Mouse (Mus musculus): ENCODE results near the gene Fank1. TPM values are rescaled to one million over a fixed set of nuclear protein-coding genes. Genes with fewer than 3 reads are reported as not detected.

Gene Fank1
- polyA plus RNA-seq, 1 experiment from 2014 or later: 0.21 TPM

DNA sequence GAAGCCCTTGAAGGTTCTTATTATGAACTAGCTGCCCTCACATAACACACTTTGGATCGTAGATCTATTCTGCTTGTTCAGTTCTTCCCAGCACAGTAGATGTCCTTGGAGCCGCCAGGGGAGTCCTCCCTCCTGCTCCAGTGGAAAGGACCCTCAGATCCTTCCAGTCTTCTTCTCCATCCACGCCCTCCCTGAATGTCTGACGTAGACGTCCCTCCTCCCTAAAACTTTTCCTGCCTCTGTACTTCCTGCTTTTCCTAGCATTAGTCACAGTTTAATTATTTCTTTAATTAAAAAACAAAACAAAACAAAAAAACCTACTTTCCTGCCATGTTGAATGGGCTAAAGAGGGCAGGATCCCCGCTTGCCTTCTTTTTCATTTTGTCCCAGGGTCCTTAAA is 5.3 kb downstream of the Fank1 start:
- Histone ChIP-seq H3K4me3 (replicated peaks; ENCODE audit: low read length) (peak overlapping the region; percentile 35), H3K27ac (ENCODE audit: low read length) (peak overlapping the region; percentile 98)

DNA sequence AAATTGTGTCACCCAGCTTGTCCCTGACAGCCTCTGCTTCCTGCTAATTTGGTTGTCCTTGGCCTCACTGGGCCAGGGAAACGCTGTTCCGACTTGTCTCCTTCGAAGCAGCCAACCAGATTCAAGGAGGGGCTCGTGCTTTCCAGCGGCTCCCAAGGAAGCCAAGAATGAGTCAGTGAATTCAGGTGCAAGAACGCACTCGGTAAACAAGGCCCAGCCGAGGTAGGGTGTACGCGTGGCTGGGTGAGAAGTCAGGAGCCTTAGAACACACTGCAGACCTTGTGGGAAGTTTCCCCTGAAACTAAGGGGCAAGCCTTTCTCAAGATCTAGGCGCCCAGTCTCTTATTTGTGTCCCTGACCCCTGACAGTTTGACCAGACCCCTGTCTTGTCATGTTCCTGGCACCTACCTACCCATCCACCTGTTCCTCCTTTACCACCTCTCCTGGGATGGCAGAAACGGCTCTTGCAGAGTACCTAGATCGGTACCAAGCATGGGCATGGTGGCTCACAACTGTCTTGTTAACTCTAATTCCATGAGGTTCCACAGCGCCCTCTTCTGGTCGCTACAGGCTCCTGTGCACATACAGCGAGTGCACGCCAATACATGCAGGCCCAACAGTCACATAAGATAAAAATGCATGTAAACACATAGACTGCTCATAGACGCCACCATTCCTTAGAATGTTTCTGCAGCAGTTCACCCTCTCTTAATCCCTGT is 6.2 kb downstream of the Fank1 start, which contains the start of gene Dhx32:
Gene Dhx32, minus strand, starts transcription at position 10 of the 719 bp plus-strand sequence.
- Histone ChIP-seq H3K4me1 (ENCODE audit: control insufficient read depth, insufficient read depth, low read length) (peaks cover 3% of the 10 kb centered on the region; the same call in 1 of the 2 replicates), H3K4me2 (ENCODE audit: low read depth, low read length) (peak within 1 kb of the TSS; percentile 44), H3K4me3 (replicated peaks; ENCODE audit: low read length) (peak within 1 kb of the TSS; percentile 35), H3K9me3 (replicated peaks; ENCODE audit: control insufficient read depth, low read length) (no peaks in the 10 kb centered on the region), H3K36me3 (ENCODE audit: control insufficient read depth, insufficient read depth, low read length) (no peaks in the 10 kb centered on the region), H3K9ac (ENCODE audit: low read length) (peak within 1 kb of the TSS; percentile 51), H3K27me3 (ENCODE audit: control insufficient read depth, insufficient read depth, low read length) (no peaks in the 10 kb centered on the region), H3K27ac (ENCODE audit: low read length) (peak within 1 kb of the TSS; percentile 98)
- WGBS: 24% methylated on average over 18 of the region's 18 CpGs
- peak; percentile 95 for ATAC-seq (ENCODE audit: insufficient read depth, low FRiP score)

More for the DNA sequence above, 5.3 kb downstream of the Fank1 start:
- Histone ChIP-seq H3K36me3 (ENCODE audit: control insufficient read depth, insufficient read depth, low read length) (no peaks in the 10 kb centered on the region), H3K9ac (ENCODE audit: low read length) (peak overlapping the region; percentile 51; the same call in 1 of the 2 replicates), H3K9me3 (replicated peaks; ENCODE audit: control insufficient read depth, low read length) (no peaks in the 10 kb centered on the region), H3K4me1 (ENCODE audit: control insufficient read depth, insufficient read depth, low read length) (peaks cover 6% of the 10 kb centered on the region; the same call in 1 of the 2 replicates), H3K4me2 (ENCODE audit: low read depth, low read length) (peak overlapping the region; percentile 44), H3K27me3 (ENCODE audit: control insufficient read depth, insufficient read depth, low read length) (no peaks in the 10 kb centered on the region)
- 47% methylated on average over 6 of the region's 6 CpGs for WGBS
- ATAC-seq (ENCODE audit: insufficient read depth, low FRiP score): no peak

DNA sequence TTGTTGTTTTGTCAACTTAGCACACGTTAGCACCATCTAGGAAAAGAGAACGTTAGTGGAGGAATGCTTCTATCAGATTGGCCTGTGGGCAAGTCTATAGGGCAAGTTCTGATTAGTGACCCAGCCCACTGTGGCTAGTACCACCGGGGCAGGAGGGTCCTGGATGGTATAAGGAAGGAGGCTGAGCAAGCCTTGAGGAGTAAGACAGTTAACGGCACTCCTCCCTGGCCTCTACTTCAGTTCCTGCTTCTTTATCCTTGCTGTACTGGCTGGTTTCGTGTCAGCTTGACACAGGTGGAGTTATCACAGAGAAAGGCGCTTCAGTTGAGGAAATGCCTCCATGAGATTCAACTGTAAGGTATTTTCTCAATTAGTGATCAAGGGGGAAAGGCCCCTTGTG is 10.9 kb downstream of the Fank1 start:
- Histone ChIP-seq H3K4me2 (ENCODE audit: low read depth, low read length) (no peak overlapping the region), H3K9me3 (replicated peaks; ENCODE audit: control insufficient read depth, low read length) (no peaks in the 10 kb centered on the region), H3K9ac (ENCODE audit: low read length) (no peak overlapping the region), H3K36me3 (ENCODE audit: control insufficient read depth, insufficient read depth, low read length) (no peaks in the 10 kb centered on the region), H3K4me3 (replicated peaks; ENCODE audit: low read length) (no peak overlapping the region), H3K4me1 (ENCODE audit: control insufficient read depth, insufficient read depth, low read length) (peaks cover 3% of the 10 kb centered on the region; the same call in 1 of the 2 replicates), H3K27me3 (ENCODE audit: control insufficient read depth, insufficient read depth, low read length) (no peaks in the 10 kb centered on the region), H3K27ac (ENCODE audit: low read length) (no peak overlapping the region)
- ATAC-seq (ENCODE audit: insufficient read depth, low FRiP score): no peak
- 72% methylated on average over 6 of the region's 6 CpGs for WGBS

DNA sequence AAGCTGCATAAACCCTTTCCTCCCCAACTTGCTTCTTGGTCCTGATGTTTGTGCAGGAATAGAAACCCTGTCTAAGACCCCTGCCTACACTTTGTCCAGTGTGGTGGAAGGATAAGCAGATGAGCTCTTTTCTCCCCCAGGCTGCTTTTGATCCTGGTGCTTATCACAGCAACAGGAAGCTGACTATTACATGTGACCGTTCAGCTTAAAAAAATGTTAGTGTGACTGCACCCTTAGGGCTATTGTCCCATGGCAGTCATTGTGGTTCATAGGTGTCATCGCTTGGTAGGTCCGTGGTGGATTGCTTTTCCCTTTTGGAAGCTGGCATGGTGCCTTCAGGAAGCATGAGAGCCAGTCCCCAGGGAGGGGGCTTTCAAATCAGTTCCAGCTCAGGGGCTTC is 11.5 kb downstream of the Fank1 start:
- H3K36me3 ChIP-seq (ENCODE audit: control insufficient read depth, insufficient read depth, low read length): no peaks in the 10 kb centered on the region
- ATAC-seq (ENCODE audit: insufficient read depth, low FRiP score): no peak
- WGBS: 75% methylated on average over 3 of the region's 3 CpGs
- no peak overlapping the region for H3K27ac ChIP-seq (ENCODE audit: low read length)
- no peaks in the 10 kb centered on the region for H3K4me1 ChIP-seq (ENCODE audit: control insufficient read depth, insufficient read depth, low read length)
- H3K4me2 ChIP-seq (ENCODE audit: low read depth, low read length): no peak overlapping the region
- H3K27me3 ChIP-seq (ENCODE audit: control insufficient read depth, insufficient read depth, low read length): no peaks in the 10 kb centered on the region
- H3K9ac ChIP-seq (ENCODE audit: low read length): no peak overlapping the region
- H3K9me3 ChIP-seq (replicated peaks; ENCODE audit: control insufficient read depth, low read length): no peaks in the 10 kb centered on the region
- no peak overlapping the region for H3K4me3 ChIP-seq (replicated peaks; ENCODE audit: low read length)

DNA sequence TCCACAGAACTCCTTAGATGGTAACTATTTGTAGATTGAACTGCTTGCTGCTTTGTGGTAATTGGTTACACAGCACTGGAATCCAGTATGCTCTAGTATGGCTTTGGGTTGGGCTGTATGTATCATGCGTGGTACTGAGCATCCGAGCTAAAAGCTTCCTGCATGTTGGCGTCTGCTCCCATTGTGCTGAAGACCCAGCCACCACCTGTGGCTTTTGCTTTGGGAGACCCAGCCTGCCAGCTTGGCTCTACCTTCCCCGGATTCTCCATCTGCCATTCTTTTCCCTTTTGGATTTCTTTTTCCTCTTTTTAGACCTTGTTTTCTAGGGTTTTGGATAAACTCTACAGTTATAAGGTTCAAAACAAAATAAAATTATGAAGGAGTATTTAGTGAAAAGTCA is 13.5 kb downstream of the Fank1 start:
- H3K4me1 ChIP-seq (ENCODE audit: control insufficient read depth, insufficient read depth, low read length): 0 out of 2 replicates have a peak, but pooled peaks cover 12% of the 10 kb centered on the region
- no peak overlapping the region for H3K4me3 ChIP-seq (replicated peaks; ENCODE audit: low read length)
- ATAC-seq (ENCODE audit: insufficient read depth, low FRiP score): no peak
- H3K9me3 ChIP-seq (replicated peaks; ENCODE audit: control insufficient read depth, low read length): no peaks in the 10 kb centered on the region
- H3K27me3 ChIP-seq (ENCODE audit: control insufficient read depth, insufficient read depth, low read length): no peaks in the 10 kb centered on the region
- H3K4me2 ChIP-seq (ENCODE audit: low read depth, low read length): no peak overlapping the region
- H3K27ac ChIP-seq (ENCODE audit: low read length): no peak overlapping the region
- 83% methylated on average over 4 of the region's 4 CpGs for WGBS
- no peak overlapping the region for H3K9ac ChIP-seq (ENCODE audit: low read length)
- no peaks in the 10 kb centered on the region for H3K36me3 ChIP-seq (ENCODE audit: control insufficient read depth, insufficient read depth, low read length)

DNA sequence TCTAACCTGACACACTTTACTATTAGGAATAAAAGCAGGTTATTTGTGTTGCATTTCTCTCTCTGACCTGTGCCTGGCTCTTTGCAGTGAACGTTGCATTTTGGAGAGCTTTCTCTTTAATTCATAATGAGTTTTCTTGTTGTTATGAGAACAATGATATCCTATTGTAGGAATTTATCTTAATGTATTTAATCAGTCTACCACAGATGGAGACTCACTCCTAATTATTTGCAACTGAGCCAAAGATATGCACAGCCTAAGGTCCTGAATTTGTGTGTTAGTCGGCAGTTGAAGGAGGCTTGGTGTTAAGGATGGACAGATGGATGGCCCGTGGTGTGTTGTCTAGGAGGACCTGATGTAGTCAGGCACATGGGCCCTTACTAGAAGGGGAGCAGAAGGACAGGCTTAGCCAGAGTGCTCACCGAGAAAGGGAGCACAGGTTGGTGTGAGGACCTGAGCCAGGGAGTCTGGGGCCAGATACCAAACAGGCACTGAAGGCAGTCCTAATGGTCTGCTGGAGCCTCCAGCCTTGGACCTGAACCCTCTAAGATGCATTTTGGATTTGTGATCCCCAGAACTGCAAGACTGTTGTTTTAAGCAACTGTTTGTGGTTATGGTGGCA is 14.1 kb downstream of the Fank1 start:
- H3K36me3 ChIP-seq (ENCODE audit: control insufficient read depth, insufficient read depth, low read length): no peaks in the 10 kb centered on the region
- no peak overlapping the region for H3K9ac ChIP-seq (ENCODE audit: low read length)
- no peaks in the 10 kb centered on the region for H3K9me3 ChIP-seq (replicated peaks; ENCODE audit: control insufficient read depth, low read length)
- WGBS: 79% methylated on average over 4 of the region's 4 CpGs
- no peak overlapping the region for H3K4me3 ChIP-seq (replicated peaks; ENCODE audit: low read length)
- H3K27ac ChIP-seq (ENCODE audit: low read length): no peak overlapping the region
- H3K4me1 ChIP-seq (ENCODE audit: control insufficient read depth, insufficient read depth, low read length): 0 out of 2 replicates have a peak, but pooled peaks cover 12% of the 10 kb centered on the region
- H3K27me3 ChIP-seq (ENCODE audit: control insufficient read depth, insufficient read depth, low read length): no peaks in the 10 kb centered on the region
- H3K4me2 ChIP-seq (ENCODE audit: low read depth, low read length): no peak overlapping the region
- no peak for ATAC-seq (ENCODE audit: insufficient read depth, low FRiP score)

DNA sequence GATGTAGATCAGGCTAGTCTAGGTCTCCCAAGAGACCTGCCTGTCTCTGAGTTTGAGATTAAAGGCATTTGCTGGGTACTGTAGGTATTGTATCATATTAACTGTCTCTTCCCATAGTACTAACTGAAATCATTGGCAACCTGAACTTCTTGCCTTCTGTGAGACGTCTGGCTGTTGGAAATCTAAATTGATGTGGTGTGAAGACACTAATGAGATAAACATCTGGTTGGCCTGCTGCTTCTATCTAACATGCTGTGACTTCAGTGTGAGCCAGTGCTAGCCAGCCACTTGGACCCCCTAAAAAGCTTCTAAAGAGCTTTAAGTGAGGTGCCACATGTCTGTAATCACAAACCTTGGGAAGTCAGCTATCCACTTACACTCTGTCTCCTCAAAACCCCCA is 16.1 kb downstream of the Fank1 start:
- Histone ChIP-seq H3K4me1 (ENCODE audit: control insufficient read depth, insufficient read depth, low read length) (0 out of 2 replicates have a peak, but pooled peaks cover 12% of the 10 kb centered on the region), H3K27ac (ENCODE audit: low read length) (no peak overlapping the region), H3K4me2 (ENCODE audit: low read depth, low read length) (no peak overlapping the region), H3K9me3 (replicated peaks; ENCODE audit: control insufficient read depth, low read length) (no peaks in the 10 kb centered on the region), H3K36me3 (ENCODE audit: control insufficient read depth, insufficient read depth, low read length) (no peaks in the 10 kb centered on the region), H3K9ac (ENCODE audit: low read length) (no peak overlapping the region), H3K27me3 (ENCODE audit: control insufficient read depth, insufficient read depth, low read length) (no peaks in the 10 kb centered on the region), H3K4me3 (replicated peaks; ENCODE audit: low read length) (no peak overlapping the region)
- 30% methylated on average over 1 of the region's 1 CpGs for WGBS
- no peak for ATAC-seq (ENCODE audit: insufficient read depth, low FRiP score)

DNA sequence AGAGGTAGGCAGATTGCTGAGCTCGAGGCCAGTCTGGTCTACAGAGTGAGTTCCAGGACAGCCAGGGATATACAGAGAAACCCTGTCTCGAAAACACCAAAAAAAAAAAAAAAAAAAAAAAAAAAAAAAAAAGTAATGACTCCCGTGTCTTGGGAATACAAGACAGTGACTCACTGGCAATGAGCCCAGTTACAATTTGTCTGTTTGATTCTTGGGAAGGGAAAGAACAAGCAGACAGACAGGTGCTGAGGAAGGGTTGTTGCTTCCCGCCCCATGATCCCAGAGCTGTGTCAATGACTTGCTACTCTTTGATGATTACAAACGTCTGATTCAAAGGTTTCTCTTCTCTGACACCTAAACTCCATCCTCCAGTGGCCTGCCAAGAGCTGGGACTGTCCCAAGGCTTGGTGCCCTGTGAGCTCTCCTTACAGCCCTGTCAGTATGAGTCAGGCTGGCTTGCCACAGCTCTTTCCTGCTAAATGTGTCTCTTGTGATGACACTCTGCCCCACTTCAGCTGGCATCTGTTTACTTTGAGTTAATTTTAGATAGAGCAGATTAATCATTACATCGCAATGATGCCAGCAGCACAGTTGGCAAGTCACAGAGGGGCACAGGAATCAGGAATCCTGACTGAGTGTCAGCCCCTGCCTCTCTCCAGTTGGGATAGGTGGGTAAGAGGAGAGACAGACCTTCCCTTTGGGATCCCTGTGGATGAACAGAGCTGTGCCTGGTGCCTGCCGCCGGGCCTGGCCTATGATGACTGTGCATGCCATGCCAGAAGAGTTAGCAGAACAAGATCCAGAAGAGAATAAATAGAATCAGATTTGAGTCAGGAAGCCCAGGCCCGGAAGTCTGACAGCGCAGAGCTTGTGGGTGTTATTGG is 16.8 kb downstream of the Fank1 start:
- Histone ChIP-seq H3K36me3 (ENCODE audit: control insufficient read depth, insufficient read depth, low read length) (no peaks in the 10 kb centered on the region), H3K9me3 (replicated peaks; ENCODE audit: control insufficient read depth, low read length) (no peaks in the 10 kb centered on the region), H3K4me3 (replicated peaks; ENCODE audit: low read length) (no peak overlapping the region), H3K27ac (ENCODE audit: low read length) (peak overlapping the region; percentile 50; the same call in 1 of the 2 replicates), H3K4me1 (ENCODE audit: control insufficient read depth, insufficient read depth, low read length) (0 out of 2 replicates have a peak, but pooled peaks cover 12% of the 10 kb centered on the region), H3K9ac (ENCODE audit: low read length) (no peak overlapping the region), H3K27me3 (ENCODE audit: control insufficient read depth, insufficient read depth, low read length) (no peaks in the 10 kb centered on the region), H3K4me2 (ENCODE audit: low read depth, low read length) (no peak overlapping the region)
- 54% methylated on average over 10 of the region's 10 CpGs for WGBS
- no peak for ATAC-seq (ENCODE audit: insufficient read depth, low FRiP score)
